8 mouse cellular contexts compared by ENCODE assay signal in genomic region chr7:19092381-19093173, GRCm38 (mm10). TPM values are rescaled to one million over a fixed set of nuclear protein-coding genes. Genes with fewer than 3 reads are reported as not detected.
DNase-seq lines count a peak whose midpoint lies in the region; ATAC-seq and TF ChIP-seq lines count a peak whose summit lies in the region.

No protein-coding gene starts in this region.

- TF ChIP-seq CTCF in lung, embryonic 14.5 days (IDR thresholded peaks at IDR 0.05; ENCODE audit: low read depth) = 0 out of 2 replicates have a peak, but pooled peaks have one; percentile 1
- no peak for TF ChIP-seq CTCF in small intestine, adult 2 months (IDR thresholded peaks at IDR 0.05; ENCODE audit: extremely low read depth, insufficient read length, insufficient replicate concordance, low read depth, low read length)

- TF ChIP-seq POLR2A in small intestine, adult 2 months (IDR thresholded peaks at IDR 0.05; ENCODE audit: low read depth, low read length) = no peak

- peaks cover 59% of the 10 kb centered on the region for H3K27me3 ChIP-seq in megakaryocyte, embryonic 14.5 days (replicated peaks)
- H3K27me3 ChIP-seq in lung, embryonic 14.5 days (ENCODE audit: insufficient read depth, low read length) = no peaks in the 10 kb centered on the region
- H3K27me3 ChIP-seq in small intestine, adult 2 months (ENCODE audit: control insufficient read depth, insufficient read depth, low read length) = peaks cover 13% of the 10 kb centered on the region

- H3K4me2 ChIP-seq in lung, embryonic 14.5 days = peak overlapping the region; percentile 91

- DNase-seq in heart, adult 8-10 months (ENCODE audit: low spot score) = peak; percentile 66
- DNase-seq in kidney, adult 11 months = peak; percentile 75
- DNase-seq in lung, embryonic 14.5 days = peak; percentile 87
- DNase-seq in cerebellum, adult 8-10 months = no peak

- peak overlapping the region; percentile 49 for H3K9ac ChIP-seq in lung, embryonic 14.5 days

- H3K4me3 ChIP-seq in megakaryocyte, embryonic 14.5 days (replicated peaks) = peak overlapping the region; percentile 93
- peak overlapping the region; percentile 77 for H3K4me3 ChIP-seq in lung, embryonic 14.5 days (ENCODE audit: low read depth, low read length)
- H3K4me3 ChIP-seq in small intestine, adult 2 months (ENCODE audit: low read depth, low read length) = peak overlapping the region; percentile 92; the same call in 1 of the 2 replicates

- WGBS in lung, embryonic 14.5 days = 6% methylated on average over 38 of the region's 38 CpGs
- 50% methylated on average over 38 of the region's 38 CpGs for WGBS in small intestine, adult 2 months

- ATAC-seq in megakaryocyte, adult 5-6 weeks (ENCODE audit: poor library complexity, severe bottlenecking) = no peak
- peak; percentile 5 for ATAC-seq in common myeloid progenitor, adult 5-6 weeks (replicated peaks; ENCODE audit: low read depth, poor library complexity, severe bottlenecking)
- ATAC-seq in lung, embryonic 14.5 days (ENCODE audit: insufficient read depth) = peak; percentile 50

- H3K36me3 ChIP-seq in megakaryocyte, embryonic 14.5 days (replicated peaks; ENCODE audit: low read length) = peaks cover 15% of the 10 kb centered on the region
- peaks cover 38% of the 10 kb centered on the region for H3K36me3 ChIP-seq in lung, embryonic 14.5 days (ENCODE audit: insufficient read depth)
- H3K36me3 ChIP-seq in small intestine, adult 2 months (ENCODE audit: control insufficient read depth, insufficient read depth, low read length) = no peaks in the 10 kb centered on the region

- H3K4me1 ChIP-seq in megakaryocyte, embryonic 14.5 days = peaks cover 57% of the 10 kb centered on the region
- H3K4me1 ChIP-seq in lung, embryonic 14.5 days (ENCODE audit: insufficient read depth) = peaks cover 8% of the 10 kb centered on the region
- H3K4me1 ChIP-seq in small intestine, adult 2 months (ENCODE audit: control insufficient read depth, insufficient read depth, insufficient read length, low read length) = peaks cover 13% of the 10 kb centered on the region

- no peaks in the 10 kb centered on the region for H3K9me3 ChIP-seq in megakaryocyte, embryonic 14.5 days
- no peaks in the 10 kb centered on the region for H3K9me3 ChIP-seq in lung, embryonic 14.5 days (ENCODE audit: low read depth, low read length)

- H3K27ac ChIP-seq in lung, embryonic 14.5 days (ENCODE audit: low read depth) = peak overlapping the region; percentile 87
- no peak overlapping the region for H3K27ac ChIP-seq in small intestine, adult 2 months (ENCODE audit: insufficient read depth, low read depth, low read length)

RNA-seq across cellular contexts. Expression of gene Six5, which starts 1.8 kb away (rescaled TPM):
- polyA plus RNA-seq in megakaryocyte, embryonic 14.5 days (2012; ENCODE audit: insufficient read depth, low replicate concordance) = 11.5 and 23.2 TPM in 2 replicates
- 0.18 TPM in 1 of 2 replicates, not detected in the other for total RNA-seq in megakaryocyte, adult 5-6 weeks (2015)
- 0.04 and 0.07 TPM in 2 replicates for total RNA-seq in megakaryocyte, adult 5-6 weeks (2017)
- 3.1 and 5.1 TPM in 2 replicates for total RNA-seq in common myeloid progenitor, adult 5-6 weeks (2017)
- total RNA-seq in heart, adult 8-10 months (2022) = 1 to 10 TPM; 5.8 to 9.9 (median 7.8) TPM
- polyA plus RNA-seq in lung, embryonic 14.5 days (2014; fragmentation: Nextera tagmentation; extraction: Ambion mirVana) = 11.6 and 12.7 TPM in 2 replicates
- 14.1 and 14.5 TPM in 2 replicates for polyA plus RNA-seq in small intestine, adult 2 months (2012; rRNA removed)

RNA-seq across cellular contexts. Expression of gene Dmpk, which starts 8.9 kb away (rescaled TPM):
- polyA plus RNA-seq in megakaryocyte, embryonic 14.5 days (2012; ENCODE audit: insufficient read depth, low replicate concordance) = 7.7 and 25.2 TPM in 2 replicates
- total RNA-seq in megakaryocyte, adult 5-6 weeks (2015) = 2.2 and 5.4 TPM in 2 replicates
- total RNA-seq in megakaryocyte, adult 5-6 weeks (2017) = 2.7 and 3.1 TPM in 2 replicates
- 0.32 TPM in 1 of 2 replicates, not detected in the other for total RNA-seq in common myeloid progenitor, adult 5-6 weeks (2017)
- total RNA-seq in heart, adult 8-10 months (2022) = 100 to 1,000 TPM; 532 to 655 (median 581) TPM
- 20.9 and 23.0 TPM in 2 replicates for polyA plus RNA-seq in lung, embryonic 14.5 days (2014; fragmentation: Nextera tagmentation; extraction: Ambion mirVana)
- polyA plus RNA-seq in small intestine, adult 2 months (2012; rRNA removed) = 353 and 387 TPM in 2 replicates

RNA-seq across cellular contexts. Expression of gene Dmwd, which starts 16.6 kb away (rescaled TPM):
- polyA plus RNA-seq in megakaryocyte, embryonic 14.5 days (2012; ENCODE audit: insufficient read depth, low replicate concordance) = 13.4 and 30.3 TPM in 2 replicates
- 4.1 and 6.2 TPM in 2 replicates for total RNA-seq in megakaryocyte, adult 5-6 weeks (2015)
- 1.0 and 1.3 TPM in 2 replicates for total RNA-seq in megakaryocyte, adult 5-6 weeks (2017)
- total RNA-seq in common myeloid progenitor, adult 5-6 weeks (2017) = 6.3 and 12.7 TPM in 2 replicates
- 10 to 100 TPM; 49.9 to 57.5 (median 54.0) TPM for total RNA-seq in heart, adult 8-10 months (2022)
- polyA plus RNA-seq in lung, embryonic 14.5 days (2014; fragmentation: Nextera tagmentation; extraction: Ambion mirVana) = 18.5 and 19.2 TPM in 2 replicates
- polyA plus RNA-seq in small intestine, adult 2 months (2012; rRNA removed) = 13.9 and 16.3 TPM in 2 replicates

RNA-seq across cellular contexts. Expression of gene Gm4969, which starts 25.6 kb away (rescaled TPM):
- not detected in 2 replicates for polyA plus RNA-seq in megakaryocyte, embryonic 14.5 days (2012; ENCODE audit: insufficient read depth, low replicate concordance)
- total RNA-seq in megakaryocyte, adult 5-6 weeks (2015) = 0.05 TPM in 1 of 2 replicates, not detected in the other
- total RNA-seq in megakaryocyte, adult 5-6 weeks (2017) = 0.29 TPM in 1 of 2 replicates, not detected in the other
- total RNA-seq in common myeloid progenitor, adult 5-6 weeks (2017) = 0.68 and 1.5 TPM in 2 replicates
- not detected for total RNA-seq in heart, adult 8-10 months (2022)
- 3.0 and 4.0 TPM in 2 replicates for polyA plus RNA-seq in lung, embryonic 14.5 days (2014; fragmentation: Nextera tagmentation; extraction: Ambion mirVana)
- polyA plus RNA-seq in small intestine, adult 2 months (2012; rRNA removed) = not detected in 2 replicates

RNA-seq across cellular contexts. Expression of gene Fbxo46, which starts 27.1 kb away (rescaled TPM):
- 28.9 and 35.0 TPM in 2 replicates for polyA plus RNA-seq in megakaryocyte, embryonic 14.5 days (2012; ENCODE audit: insufficient read depth, low replicate concordance)
- 1.5 and 1.9 TPM in 2 replicates for total RNA-seq in megakaryocyte, adult 5-6 weeks (2015)
- total RNA-seq in megakaryocyte, adult 5-6 weeks (2017) = 6.5 and 6.9 TPM in 2 replicates
- 5.7 and 6.6 TPM in 2 replicates for total RNA-seq in common myeloid progenitor, adult 5-6 weeks (2017)
- 1 to 10 TPM; 4.2 to 6.0 (median 5.3) TPM for total RNA-seq in heart, adult 8-10 months (2022)
- polyA plus RNA-seq in lung, embryonic 14.5 days (2014; fragmentation: Nextera tagmentation; extraction: Ambion mirVana) = 9.7 and 11.6 TPM in 2 replicates
- 6.1 and 14.9 TPM in 2 replicates for polyA plus RNA-seq in small intestine, adult 2 months (2012; rRNA removed)

Comparison
In these comparisons a context has a peak if more than half of its experiments do, and no peak if none do; other contexts are left out.
1. RNA of gene Dmpk, which starts 8.9 kb away (total RNA-seq): 532 to 655 TPM in heart, adult 8-10 months; 2.2 to 5.4 TPM in megakaryocyte, adult 5-6 weeks and 0.32 TPM in common myeloid progenitor, adult 5-6 weeks; every median in the first group is over 10 times any median in the second.
2. Peak in every context shown above with its lines, with median percentiles within 50 percentile points of each other: H3K4me3 ChIP-seq.